Mouse (Mus musculus) heart, embryonic 12.5 days (tissue): Measurements from ENCODE around the gene Qprt. TPM values are rescaled to one million over a fixed set of nuclear protein-coding genes. Genes with fewer than 3 reads are reported as not detected.

ENCODE experiments used
- ATAC-seq: fragments of 200-750 bp; cut with Nextera tagmentation; 2 replicates; pipeline ENCODE4 v1.8.0; 2017; ENCODE audit warnings: moderate TSS enrichment, moderate library complexity; ENCODE audit not compliant: insufficient number of reproducible peaks, low FRiP score
- H3K27ac ChIP-seq: fragments of 300-500 bp; sonication (generic); 2 replicates; pipeline ENCODE4 v1.5.1; 2016; ENCODE audit warnings: mild to moderate bottlenecking, moderate library complexity; ENCODE audit not compliant: poor library complexity, severe bottlenecking
- H3K27me3 ChIP-seq: fragments of 300-500 bp; sonication (generic); replicated peaks from 2 replicates; pipeline ENCODE4 v1.6.1; 2016; ENCODE audit warnings: mild to moderate bottlenecking, moderate library complexity
- H3K36me3 ChIP-seq: fragments of 300-500 bp; sonication (generic); 2 replicates; pipeline ENCODE4 v1.6.1; 2016; ENCODE audit warnings: mild to moderate bottlenecking, moderate library complexity
- H3K4me1 ChIP-seq: fragments of 300-500 bp; sonication (generic); replicated peaks from 2 replicates; pipeline ENCODE4 v1.6.1; 2016; ENCODE audit warnings: mild to moderate bottlenecking
- H3K4me2 ChIP-seq: fragments of 300-500 bp; sonication (generic); 2 replicates; pipeline ENCODE4 v1.6.1; 2016; ENCODE audit warnings: mild to moderate bottlenecking, moderate library complexity
- H3K4me3 ChIP-seq: fragments of 300-500 bp; sonication (generic); 2 replicates; pipeline ENCODE4 v1.5.1; 2016; ENCODE audit warnings: mild to moderate bottlenecking
- H3K9ac ChIP-seq: fragments of 300-500 bp; sonication (generic); 2 replicates; pipeline ENCODE4 v1.6.1; 2016; ENCODE audit warnings: mild to moderate bottlenecking, moderate library complexity
- H3K9me3 ChIP-seq: fragments of 300-500 bp; sonication (generic); replicated peaks from 2 replicates; pipeline ENCODE4 v1.6.1; 2016; ENCODE audit warnings: mild to moderate bottlenecking, moderate library complexity
- WGBS: fragments of 180-500 bp; shearing (Covaris S2); methylation state at CpG from one replicate; pipeline ENCODE4 v1.1.7; 2016; 5-methylcytosine and 5-hydroxymethylcytosine counted together
- polyA plus RNA-seq: library from polyadenylated mRNA; unstranded; fragments of >200 nt; fragmentation: Nextera tagmentation; extraction: Ambion mirVana; gene quantifications from 2 replicates; pipeline ENCODE4 v1.2.1, GENCODE M21; 2016

Gene Qprt
- polyA plus RNA-seq, 1 experiment from 2014 or later = 5.7 TPM

DNA sequence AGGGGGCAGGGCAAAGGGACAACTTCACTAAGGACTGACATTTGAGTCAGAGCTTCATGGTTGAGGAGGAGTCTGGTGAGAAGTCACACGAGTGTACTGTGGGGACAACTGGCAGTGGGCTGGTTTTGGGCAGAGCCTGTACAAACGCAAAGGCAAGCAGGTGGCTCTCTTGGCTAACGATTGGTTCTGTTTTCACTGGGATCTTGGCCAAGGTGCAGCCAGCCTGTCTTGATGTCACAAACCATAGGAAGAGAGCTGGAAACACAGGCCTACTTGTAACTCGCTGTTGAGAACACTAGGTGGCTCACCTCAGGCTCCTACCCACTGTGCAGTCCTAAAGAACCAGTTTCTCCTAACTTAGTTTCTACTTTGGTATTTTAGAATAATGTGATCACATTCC is 7.6 kb upstream of the Qprt start:
- WGBS = 21% methylated on average over 4 of the region's 4 CpGs
- ATAC-seq = peak; percentile 53; the same call in 1 of the 2 replicates
- Histone ChIP-seq H3K9me3 (peaks cover 2% of the 10 kb centered on the region; the same call in 1 of the 2 replicates), H3K27ac (no peak overlapping the region), H3K4me3 (no peak overlapping the region), H3K36me3 (no peaks in the 10 kb centered on the region), H3K9ac (no peak overlapping the region; the same call in 1 of the 2 replicates), H3K4me2 (no peak overlapping the region), H3K27me3 (0 out of 2 replicates have a peak, but pooled peaks cover 3% of the 10 kb centered on the region), H3K4me1 (no peaks in the 10 kb centered on the region)

GRCm38 (mm10) chr7:127121061-127121910 is 740 bp downstream of the Qprt start:
- no peak overlapping the region for H3K27ac ChIP-seq
- H3K9ac ChIP-seq = peak overlapping the region; percentile 35
- WGBS = 14% methylated on average over 21 of the region's 21 CpGs
- ATAC-seq = no peak
- H3K4me3 ChIP-seq = peak overlapping the region; percentile 28
- H3K36me3 ChIP-seq = no peaks in the 10 kb centered on the region
- peak overlapping the region; percentile 56 for H3K4me2 ChIP-seq
- peaks cover 11% of the 10 kb centered on the region for H3K9me3 ChIP-seq
- H3K4me1 ChIP-seq = peaks cover 27% of the 10 kb centered on the region
- peaks cover 24% of the 10 kb centered on the region for H3K27me3 ChIP-seq

GRCm38 (mm10) chr7:127118671-127119445 is 3.2 kb downstream of the Qprt start:
- no peak for ATAC-seq
- no peaks in the 10 kb centered on the region for H3K36me3 ChIP-seq
- no peak overlapping the region for H3K4me3 ChIP-seq
- 63% methylated on average over 14 of the region's 14 CpGs for WGBS
- H3K27me3 ChIP-seq = peaks cover 24% of the 10 kb centered on the region
- no peak overlapping the region for H3K9ac ChIP-seq
- H3K9me3 ChIP-seq = 0 out of 2 replicates have a peak, but pooled peaks cover 1% of the 10 kb centered on the region
- no peak overlapping the region for H3K4me2 ChIP-seq
- no peak overlapping the region for H3K27ac ChIP-seq
- H3K4me1 ChIP-seq = peaks cover 27% of the 10 kb centered on the region

DNA sequence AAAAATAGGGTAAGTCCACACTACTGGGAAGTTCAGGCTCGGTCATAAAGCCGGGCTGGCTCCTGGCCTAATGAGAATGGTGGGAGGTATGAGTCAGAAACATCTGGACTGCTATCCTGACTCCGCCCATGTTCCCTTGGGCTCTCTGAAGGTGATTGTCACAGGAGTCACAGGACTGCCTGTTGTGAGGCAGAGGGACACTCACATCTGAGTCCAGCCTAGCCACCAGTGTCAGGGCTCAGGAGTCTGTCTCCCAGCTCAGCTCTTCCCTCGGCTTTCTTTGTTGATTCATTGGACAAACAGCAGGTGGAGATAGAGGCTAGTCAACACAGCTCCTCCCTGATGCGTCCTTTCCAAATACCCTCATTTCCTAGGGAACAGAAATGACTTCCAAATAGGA is 4.1 kb downstream of the Qprt start:
- H3K36me3 ChIP-seq = no peaks in the 10 kb centered on the region
- no peak for ATAC-seq
- no peak overlapping the region for H3K9ac ChIP-seq
- H3K4me2 ChIP-seq = no peak overlapping the region
- no peaks in the 10 kb centered on the region for H3K9me3 ChIP-seq
- H3K4me1 ChIP-seq = peaks cover 33% of the 10 kb centered on the region
- peaks cover 24% of the 10 kb centered on the region for H3K27me3 ChIP-seq
- WGBS = 35% methylated on average over 5 of the region's 5 CpGs
- H3K4me3 ChIP-seq = no peak overlapping the region
- H3K27ac ChIP-seq = no peak overlapping the region

DNA sequence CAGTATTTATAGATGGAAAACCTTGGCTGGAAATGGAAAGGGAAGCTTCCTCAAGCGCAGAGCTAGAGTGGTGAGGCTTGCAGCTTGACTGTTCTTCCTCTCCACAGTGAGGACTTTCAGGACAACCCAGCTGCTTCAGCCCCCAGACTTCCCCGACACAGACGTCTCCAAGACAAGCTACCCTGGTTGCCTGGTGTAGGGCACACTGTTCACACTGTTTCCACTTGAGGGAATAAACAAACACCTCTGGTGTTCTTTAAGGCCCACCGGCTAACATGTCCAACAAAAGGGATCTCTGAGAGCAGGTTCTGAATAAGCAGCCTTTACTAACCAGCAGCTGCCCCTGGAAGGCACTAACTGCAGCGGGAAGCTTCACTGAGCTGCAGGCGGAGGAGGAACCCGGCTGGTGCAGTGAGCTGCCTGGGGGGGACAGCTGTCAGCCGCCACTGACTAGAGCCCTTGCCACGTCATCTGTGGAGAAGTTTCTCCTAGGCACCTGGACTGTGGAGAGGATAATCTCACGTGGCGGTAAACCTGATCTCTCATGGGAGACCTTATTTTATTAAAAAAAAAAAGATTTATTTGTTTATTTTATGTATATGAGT is 5.6 kb downstream of the Qprt start:
- peaks cover 27% of the 10 kb centered on the region for H3K4me1 ChIP-seq
- H3K9ac ChIP-seq = no peak overlapping the region
- ATAC-seq = no peak
- peaks cover 12% of the 10 kb centered on the region for H3K27me3 ChIP-seq
- no peak overlapping the region for H3K4me2 ChIP-seq
- 59% methylated on average over 11 of the region's 11 CpGs for WGBS
- no peak overlapping the region for H3K27ac ChIP-seq
- no peaks in the 10 kb centered on the region for H3K9me3 ChIP-seq
- no peak overlapping the region for H3K4me3 ChIP-seq
- H3K36me3 ChIP-seq = no peaks in the 10 kb centered on the region

GRCm38 (mm10) chr7:127114920-127115319 is 7.1 kb downstream of the Qprt start:
- no peak overlapping the region for H3K4me2 ChIP-seq
- H3K4me1 ChIP-seq = peaks cover 19% of the 10 kb centered on the region
- ATAC-seq = no peak
- no peaks in the 10 kb centered on the region for H3K27me3 ChIP-seq
- no peaks in the 10 kb centered on the region for H3K36me3 ChIP-seq
- H3K9me3 ChIP-seq = no peaks in the 10 kb centered on the region
- WGBS = 77% methylated on average over 11 of the region's 11 CpGs
- no peak overlapping the region for H3K27ac ChIP-seq
- no peak overlapping the region for H3K4me3 ChIP-seq
- H3K9ac ChIP-seq = no peak overlapping the region

DNA sequence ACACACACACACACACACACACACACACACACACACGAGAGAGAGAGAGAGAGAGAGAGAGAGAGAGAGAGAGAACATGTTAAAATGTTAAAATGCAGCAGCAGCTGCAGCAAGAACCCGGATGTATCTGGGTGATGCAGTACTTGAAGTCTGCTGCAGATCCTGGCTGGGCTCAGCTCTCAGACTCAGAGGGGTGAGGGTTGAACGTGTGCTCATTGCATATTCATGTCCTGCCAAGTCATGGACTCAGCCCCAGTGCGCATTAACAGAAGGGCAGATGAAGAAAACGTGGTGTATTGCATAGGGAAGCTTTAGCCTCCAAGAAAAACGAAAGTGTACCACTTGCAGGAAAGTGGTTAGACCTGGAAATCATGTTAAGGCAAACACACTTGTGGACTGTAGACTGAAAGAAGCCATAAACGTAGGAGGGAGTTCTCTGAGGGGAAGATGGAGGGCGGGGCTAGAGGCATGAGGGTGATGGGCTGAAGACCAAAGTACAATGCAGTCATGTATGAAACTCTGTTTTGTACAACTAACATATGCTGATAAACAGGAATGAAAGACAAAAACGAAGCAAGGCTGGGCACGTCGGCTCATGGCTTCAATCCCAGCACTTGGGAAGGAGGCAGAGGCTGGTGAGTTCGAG is 8.3 kb downstream of the Qprt start:
- no peak for ATAC-seq
- Histone ChIP-seq H3K27ac (no peak overlapping the region), H3K4me3 (no peak overlapping the region), H3K4me1 (peaks cover 15% of the 10 kb centered on the region), H3K9me3 (no peaks in the 10 kb centered on the region), H3K4me2 (no peak overlapping the region), H3K27me3 (no peaks in the 10 kb centered on the region), H3K36me3 (no peaks in the 10 kb centered on the region), H3K9ac (no peak overlapping the region)
- 50% methylated on average over 12 of the region's 12 CpGs for WGBS

GRCm38 (mm10) chr7:127112921-127113597 is 9.0 kb downstream of the Qprt start:
- Histone ChIP-seq H3K36me3 (no peaks in the 10 kb centered on the region), H3K4me1 (peaks cover 13% of the 10 kb centered on the region; the same call in 1 of the 2 replicates), H3K9ac (no peak overlapping the region), H3K4me2 (no peak overlapping the region), H3K27ac (no peak overlapping the region), H3K4me3 (no peak overlapping the region), H3K27me3 (no peaks in the 10 kb centered on the region), H3K9me3 (no peaks in the 10 kb centered on the region)
- no peak for ATAC-seq
- whole genome bisulfite sequencing = 38% methylated on average over 9 of the region's 9 CpGs

GRCm38 (mm10) chr7:127112251-127112841 is 9.7 kb downstream of the Qprt start:
- H3K9ac ChIP-seq = no peak overlapping the region
- H3K4me1 ChIP-seq = peaks cover 8% of the 10 kb centered on the region; the same call in 1 of the 2 replicates
- no peak overlapping the region for H3K27ac ChIP-seq
- H3K27me3 ChIP-seq = no peaks in the 10 kb centered on the region
- H3K36me3 ChIP-seq = no peaks in the 10 kb centered on the region
- H3K4me2 ChIP-seq = no peak overlapping the region
- H3K9me3 ChIP-seq = no peaks in the 10 kb centered on the region
- ATAC-seq = no peak
- H3K4me3 ChIP-seq = no peak overlapping the region
- 70% methylated on average over 12 of the region's 12 CpGs for WGBS

GRCm38 (mm10) chr7:127111461-127111860 is 10.6 kb downstream of the Qprt start:
- H3K27me3 ChIP-seq = 0 out of 2 replicates have a peak, but pooled peaks cover 2% of the 10 kb centered on the region
- H3K4me2 ChIP-seq = no peak overlapping the region
- no peaks in the 10 kb centered on the region for H3K36me3 ChIP-seq
- WGBS = 34% methylated on average over 6 of the region's 6 CpGs
- H3K9ac ChIP-seq = no peak overlapping the region
- no peak for ATAC-seq
- no peak overlapping the region for H3K4me3 ChIP-seq
- H3K4me1 ChIP-seq = peaks cover 8% of the 10 kb centered on the region; the same call in 1 of the 2 replicates
- no peak overlapping the region for H3K27ac ChIP-seq
- H3K9me3 ChIP-seq = no peaks in the 10 kb centered on the region
